Mouse (Mus musculus): Measurements from ENCODE around the gene Usp13. TPM values are rescaled to one million over a fixed set of nuclear protein-coding genes. Genes with fewer than 3 reads are reported as not detected.

Gene Usp13
- total RNA-seq, 2 experiments from 2014 or later: 18.0 to 21.8 TPM

DNA sequence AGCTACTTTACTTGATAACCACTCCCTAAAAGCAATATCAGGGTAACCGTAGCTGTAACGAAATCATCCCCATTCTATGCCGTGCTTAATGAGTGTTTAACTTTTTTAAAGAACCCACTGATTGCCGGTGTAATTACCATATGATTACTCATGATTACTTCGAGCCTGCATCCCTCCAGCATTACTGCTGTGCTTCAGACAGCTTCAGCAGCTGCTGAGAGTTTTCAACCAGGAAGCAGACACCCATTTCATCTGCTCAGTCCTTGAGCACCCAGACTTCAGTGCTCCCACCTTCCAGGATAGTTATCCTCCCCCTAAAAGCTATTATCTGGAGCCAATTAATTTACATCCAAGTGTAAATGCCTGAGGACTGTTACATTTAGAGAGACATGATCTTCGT, 106.8 kb downstream of the Usp13 start:
- no peak for DNase-seq (ENCODE audit: extremely low spot score in 1 of 2, low spot score in 1 of 2)

DNA sequence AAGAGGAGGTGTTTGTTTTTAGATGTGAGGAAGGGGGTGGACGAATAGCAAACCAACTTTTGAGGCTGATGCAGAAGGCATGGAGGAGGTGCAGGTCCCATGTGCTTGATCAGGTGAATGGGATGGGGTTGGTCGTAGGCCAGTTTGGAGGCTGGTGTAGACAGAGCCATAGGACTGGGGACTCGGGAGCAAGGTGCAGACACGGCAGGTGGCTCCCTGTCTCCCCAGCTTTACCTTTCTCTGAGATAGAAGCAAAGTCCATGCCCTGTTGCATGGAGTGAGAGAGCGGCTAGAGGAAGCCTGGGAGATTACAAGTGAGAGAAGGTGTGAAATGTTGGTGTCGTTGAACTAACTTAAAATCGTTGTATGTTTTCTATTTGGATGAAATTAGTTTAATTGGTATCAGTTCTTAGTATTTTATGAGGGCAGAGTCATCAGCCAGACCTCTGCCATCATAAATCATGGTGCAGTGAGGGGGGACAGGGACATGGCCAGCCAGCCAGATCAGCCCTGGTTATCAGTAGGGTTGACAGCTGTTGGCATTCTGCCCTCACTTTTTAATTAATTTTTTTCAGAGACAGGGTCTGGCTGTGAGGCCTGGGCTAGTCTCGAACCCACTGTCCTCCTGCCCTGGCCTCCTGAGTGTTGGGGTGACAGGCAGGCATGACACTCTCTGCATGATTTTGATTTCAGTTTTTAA, 122.6 kb downstream of the Usp13 start:
- DNase-seq (ENCODE audit: extremely low spot score in 1 of 2, low spot score in 1 of 2): no peak

DNA sequence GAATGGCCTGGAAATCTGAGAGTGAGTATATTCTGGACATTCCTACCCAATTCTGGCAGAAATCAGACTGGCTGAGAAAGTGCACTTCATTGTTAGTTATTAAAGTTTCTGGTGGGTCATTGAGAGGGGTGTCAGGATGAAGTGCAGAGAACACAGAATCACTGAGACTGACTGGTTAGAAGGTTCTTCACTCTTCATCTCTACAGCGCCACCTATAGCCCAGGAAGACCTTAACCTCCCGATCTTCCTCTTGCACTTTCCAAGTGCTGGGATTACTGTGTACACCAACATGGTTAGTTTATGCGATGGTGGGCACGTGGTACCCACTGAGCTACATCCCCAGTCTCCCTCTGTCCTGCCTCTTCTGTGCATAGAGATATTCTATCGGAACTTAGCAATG, 130.1 kb downstream of the Usp13 start:
- no peak for DNase-seq (ENCODE audit: extremely low spot score in 1 of 2, low spot score in 1 of 2)

DNA sequence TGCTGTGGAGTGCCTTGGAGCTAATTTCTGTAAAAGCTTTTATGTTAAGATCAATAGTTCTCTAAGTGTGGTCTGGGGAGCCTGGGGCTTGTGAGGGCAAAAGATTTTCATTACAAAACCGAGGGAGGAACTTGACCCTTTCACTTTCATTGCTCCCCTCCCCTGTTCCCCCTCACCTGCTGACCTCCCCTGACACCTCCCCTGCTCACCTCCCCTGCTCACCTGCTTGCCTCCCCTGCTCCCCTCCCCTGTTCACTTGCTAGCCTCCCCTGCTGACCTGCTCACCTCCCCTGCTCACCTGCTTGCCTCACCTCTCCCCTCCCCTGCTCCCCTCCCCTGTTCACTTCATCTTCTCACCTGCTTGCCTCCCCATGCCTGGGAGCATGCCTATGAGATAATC, 134.0 kb downstream of the Usp13 start:
- DNase-seq (ENCODE audit: extremely low spot score in 1 of 2, low spot score in 1 of 2): no peak

DNA sequence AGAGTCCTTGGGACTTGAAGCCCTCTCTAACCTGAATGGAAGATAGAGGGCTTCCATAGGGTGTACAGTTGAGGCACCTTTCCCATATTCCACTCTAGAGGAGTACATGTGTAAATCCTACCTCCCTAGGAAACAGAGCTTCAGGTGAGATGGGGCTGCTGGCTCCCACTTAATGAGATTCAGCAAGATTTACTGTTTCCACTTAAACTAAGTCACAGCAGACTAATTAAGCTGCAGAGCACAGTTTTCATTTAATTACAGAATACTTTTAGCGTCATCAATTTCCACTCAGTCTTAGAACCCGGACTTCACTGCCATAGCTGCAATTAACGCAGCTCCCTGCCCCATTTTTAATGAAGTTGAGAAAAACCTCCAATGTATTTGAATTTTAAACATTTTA, 144.1 kb downstream of the Usp13 start:
- DNase-seq (ENCODE audit: extremely low spot score in 1 of 2, low spot score in 1 of 2): no peak

DNA sequence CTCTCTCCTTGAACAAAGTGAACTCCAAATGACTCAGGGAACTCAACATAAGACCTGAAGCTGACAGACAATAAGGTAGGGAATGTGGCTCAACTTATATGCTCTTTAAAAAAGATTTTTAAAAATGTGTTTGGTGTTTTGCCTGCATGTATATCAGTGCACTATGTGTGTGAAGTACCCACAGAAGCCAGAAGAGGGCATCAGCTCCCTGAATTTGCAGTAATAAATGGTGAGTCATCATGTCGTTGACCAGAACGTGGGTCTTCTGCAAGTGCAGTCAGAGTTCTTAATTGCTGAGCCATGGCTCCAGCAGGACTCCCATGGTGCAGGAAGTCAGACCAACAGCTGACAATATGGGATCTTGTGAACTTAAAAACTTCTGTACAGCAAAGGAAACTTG, 148.2 kb downstream of the Usp13 start:
- peak in 1 of 2 experiments; percentile 34 for DNase-seq (ENCODE audit: extremely low spot score in 1 of 2, low spot score in 1 of 2)

DNA sequence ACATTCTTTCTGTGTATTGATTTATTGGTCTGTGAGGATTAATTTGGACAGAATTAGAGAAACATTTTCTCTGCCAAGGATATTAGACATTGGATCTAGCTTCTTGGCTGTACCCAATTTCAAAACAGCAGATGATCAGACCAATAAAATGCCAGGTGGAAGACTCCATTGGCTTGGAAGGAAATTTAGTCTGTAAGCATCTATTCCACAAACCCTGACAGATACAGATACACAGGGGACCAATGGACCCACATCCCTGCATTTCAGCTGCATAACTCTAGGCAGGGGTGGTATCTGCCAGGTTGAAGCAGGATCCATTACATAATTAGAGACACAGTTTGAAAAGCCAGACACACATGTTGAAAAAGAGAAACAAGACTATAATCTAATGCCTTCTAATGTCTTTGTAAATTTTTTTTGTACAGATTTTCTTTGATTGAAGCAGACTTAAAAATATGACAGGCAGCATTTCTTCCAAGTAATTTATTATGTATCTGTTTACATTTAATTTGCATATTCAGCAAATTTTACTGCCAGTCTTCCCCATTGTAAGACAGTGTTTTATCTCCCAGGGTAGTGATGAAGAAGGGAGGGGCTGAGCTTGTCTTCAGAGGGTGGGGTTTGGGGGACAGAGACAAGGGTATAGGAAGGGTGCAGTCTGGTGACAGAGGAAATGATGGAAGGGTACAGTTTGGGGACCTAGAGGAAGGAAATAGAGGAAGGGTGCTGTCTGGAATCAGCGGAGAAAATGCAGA, 151.5 kb downstream of the Usp13 start:
- DNase-seq (ENCODE audit: extremely low spot score in 1 of 2, low spot score in 1 of 2): no peak

DNA sequence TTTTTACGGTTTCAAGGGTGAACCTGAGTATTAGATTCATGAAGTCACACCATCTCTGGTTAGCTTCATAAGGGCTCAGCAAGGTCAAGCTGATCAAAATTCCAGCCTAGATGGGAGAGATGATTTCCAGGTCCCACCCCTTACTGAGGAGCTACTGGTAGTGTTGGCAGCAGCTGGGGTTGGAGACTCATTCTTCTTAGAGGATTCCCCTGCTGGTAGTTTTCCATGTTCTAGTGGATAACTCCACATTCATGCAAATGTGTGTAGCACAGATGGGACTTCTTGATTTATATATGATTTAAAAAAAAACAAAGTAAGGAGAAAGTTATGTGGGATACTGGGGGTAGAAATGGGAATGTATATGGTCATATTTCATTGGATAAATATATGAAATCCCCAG, 152.9 kb downstream of the Usp13 start:
- no peak for DNase-seq (ENCODE audit: extremely low spot score in 1 of 2, low spot score in 1 of 2)

DNA sequence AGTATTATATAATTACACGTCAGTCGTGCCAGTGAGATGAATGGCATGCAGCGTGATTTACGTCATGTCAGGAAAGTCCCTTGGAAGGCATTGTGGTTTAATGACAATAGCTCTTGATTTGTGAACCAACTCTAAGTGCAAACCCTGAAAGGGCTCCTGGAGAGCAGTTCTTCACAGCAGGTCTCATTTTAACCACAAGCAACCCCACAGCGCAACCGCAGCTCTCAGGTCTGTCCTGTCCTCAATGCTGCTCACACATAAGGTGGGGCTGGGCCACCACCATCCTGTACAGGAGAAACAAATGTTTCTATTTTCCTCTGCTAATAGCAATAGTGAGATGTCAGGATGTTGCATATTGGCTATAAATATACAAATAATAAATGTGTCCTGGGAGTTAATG, 161.9 kb downstream of the Usp13 start:
- no peak for DNase-seq (ENCODE audit: extremely low spot score in 1 of 2, low spot score in 1 of 2)

DNA sequence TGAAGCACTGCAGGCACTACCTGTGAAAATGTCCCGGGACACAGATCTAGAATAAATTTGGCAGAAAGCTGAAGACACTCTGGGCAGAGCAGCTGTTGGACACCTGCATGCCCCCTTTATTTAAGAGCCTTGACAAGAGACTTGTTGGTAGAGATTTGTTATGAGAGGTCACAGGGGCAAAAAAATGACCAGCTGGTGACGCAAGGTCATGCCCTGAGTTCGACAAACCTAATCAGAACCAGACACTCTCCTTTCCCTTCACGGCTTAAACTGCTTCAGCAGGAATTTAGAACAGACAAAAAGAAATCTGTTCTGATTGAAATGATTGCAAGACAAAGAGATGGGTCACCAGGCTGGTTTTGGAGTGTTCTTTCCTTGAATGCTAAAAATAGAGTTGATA, 162.6 kb downstream of the Usp13 start:
- no peak for DNase-seq (ENCODE audit: extremely low spot score in 1 of 2, low spot score in 1 of 2)

DNA sequence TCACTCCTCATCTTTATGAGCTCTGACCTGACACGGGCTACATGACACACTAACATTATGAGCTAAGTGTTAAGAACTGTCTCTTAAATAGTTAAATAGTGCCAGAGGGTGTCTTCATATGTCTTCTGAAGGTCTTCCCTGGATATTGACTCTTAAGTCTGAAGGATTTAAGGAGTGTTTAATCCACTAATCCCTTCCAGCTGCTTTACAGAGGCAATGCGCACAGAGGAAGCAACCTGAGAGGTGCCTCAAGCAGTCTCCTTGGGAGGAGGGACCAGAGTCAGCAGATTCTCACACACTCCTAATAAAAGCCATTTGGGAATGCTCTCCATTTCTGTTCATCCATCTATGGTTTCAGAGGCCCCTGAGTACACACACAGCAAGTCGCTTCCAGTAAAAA, 167.8 kb downstream of the Usp13 start:
- DNase-seq (ENCODE audit: extremely low spot score in 1 of 2, low spot score in 1 of 2): no peak

Other genes starting within 250 kb of the Usp13 start
- 10 to 100 TPM; 28.2 to 29.1 TPM for gene Gnb4, start 201.0 kb upstream of the Usp13 start, total RNA-seq (2021)
- gene Actl6a, start 111.2 kb upstream of the Usp13 start, total RNA-seq (2021): 10 to 100 TPM; 16.1 to 21.6 TPM
- gene Ndufb5, start 80.6 kb upstream of the Usp13 start, total RNA-seq (2021): 100 to 1,000 TPM; 200 to 202 TPM
- 10 to 100 TPM; 21.1 to 22.5 TPM for gene Mrpl47, start 79.9 kb upstream of the Usp13 start, total RNA-seq (2021)

Measured in layer of hippocampus, postnatal 25 days (tissue).